Mouse (Mus musculus) ES-E14 (cell line): ENCODE measurements around the gene Smyd3. TPM values are rescaled to one million over a fixed set of nuclear protein-coding genes. Genes with fewer than 3 reads are reported as not detected.
A peak's percentile ranks its signal among the peaks of the same experiment; 100 is the strongest.

Experiments
- DNase-seq: peaks from one replicate; pipeline ENCODE4 v3.0.0-alpha.2; 2013; ENCODE audit warnings: low read depth, low spot score
- H3K27ac ChIP-seq: 2 replicates; pipeline ENCODE4 v1.5.1; 2012; ENCODE audit warnings: low read depth, mild to moderate bottlenecking, low read length, moderate library complexity, mixed read lengths; ENCODE audit not compliant: poor library complexity, insufficient read depth, severe bottlenecking
- H3K36me3 ChIP-seq: 2 replicates; pipeline ENCODE4 v1.6.1; 2012; ENCODE audit warnings: mild to moderate bottlenecking, low read length, moderate library complexity, mixed read lengths; ENCODE audit not compliant: control insufficient read depth, poor library complexity, insufficient read depth, severe bottlenecking
- H3K4me1 ChIP-seq, 2 experiments: fragments of 150-350 bp in 1 of 2; sonication (generic) in 1 of 2; 2 replicates each; pipeline ENCODE4 v1.6.1; 2012; ENCODE audit warnings: low read length in 2 of 2, mild to moderate bottlenecking in 1 of 2, mixed read lengths in 1 of 2; ENCODE audit not compliant: control insufficient read depth in 2 of 2, insufficient read depth in 2 of 2, poor library complexity in 1 of 2
- H3K4me3 ChIP-seq, 2 experiments: fragments of 150-350 bp in 1 of 2; sonication (generic) in 1 of 2; 2 replicates each; pipeline ENCODE4 v1.5.1; 2012; ENCODE audit warnings: low read length in 2 of 2, low read depth in 1 of 2, mild to moderate bottlenecking in 1 of 2, mixed read lengths in 1 of 2; ENCODE audit not compliant: insufficient read depth in 1 of 2, poor library complexity in 1 of 2, severe bottlenecking in 1 of 2
- H3K9ac ChIP-seq: 2 replicates; pipeline ENCODE4 v1.6.1; 2012; ENCODE audit warnings: low read depth, mild to moderate bottlenecking, low read length, mixed read lengths; ENCODE audit not compliant: poor library complexity, insufficient read depth, severe bottlenecking
- H3K9me3 ChIP-seq: fragments of 150-350 bp; sonication (generic); 2 replicates; pipeline ENCODE4 v1.6.1; 2012; ENCODE audit warnings: low read depth, mild to moderate bottlenecking, low read length; ENCODE audit not compliant: control insufficient read depth, insufficient read depth
- CHD2 ChIP-seq: IDR thresholded peaks from 2 replicates; pipeline ENCODE4 v1.6.1; 2014; ENCODE audit warnings: mild to moderate bottlenecking, low read depth, low read length, inconsistent platforms
- HCFC1 ChIP-seq: IDR thresholded peaks from 2 replicates; pipeline ENCODE4 v1.6.1; 2012; ENCODE audit warnings: low read length, inconsistent platforms, borderline replicate concordance; ENCODE audit not compliant: insufficient read depth
- MAFK ChIP-seq: IDR thresholded peaks from 2 replicates; pipeline ENCODE4 v1.6.1; 2014; ENCODE audit warnings: mild to moderate bottlenecking, low read depth, low read length, inconsistent platforms; ENCODE audit not compliant: insufficient read depth
- ZC3H11A ChIP-seq: IDR thresholded peaks from 2 replicates; pipeline ENCODE4 v1.6.1; 2012; ENCODE audit warnings: low read depth, mild to moderate bottlenecking, inconsistent platforms, low read length, borderline replicate concordance
- ZNF384 ChIP-seq: IDR thresholded peaks from 2 replicates; pipeline ENCODE4 v1.6.1; 2012; ENCODE audit warnings: low read depth, low read length, inconsistent platforms
- in situ Hi-C, 2 experiments: fragments of 600-800 bp; cut with MboI; formaldehyde crosslinking; loops; one replicate each; pipeline ENCODE4 v1.15.1; 2025; ENCODE audit warnings: low sequenced_read_pairs in 2 of 2, inconsistent platforms in 1 of 2; ENCODE audit not compliant: unreplicated experiment in 2 of 2
- total RNA-seq: library from RNA; depleted of rRNA; stranded (reverse); fragments of 300-350 nt; gene quantifications from 2 replicates; pipeline ENCODE4 v1.2.3, GENCODE M21; 2012

The Smyd3 gene
- total RNA-seq, 1 experiment = 18.3 TPM

- Histone ChIP-seq H3K4me3 (no peak overlapping the region), H3K9me3 (no peaks in the 10 kb centered on the region), H3K9ac (no peak overlapping the region), H3K4me1 (no peaks in the 10 kb centered on the region), H3K27ac (no peak overlapping the region), H3K36me3 (no peaks in the 10 kb centered on the region)
- TF ChIP-seq ZC3H11A = no peak
- TF ChIP-seq HCFC1 = no peak
- no peak for TF ChIP-seq MAFK
- TF ChIP-seq CHD2 = no peak
- TF ChIP-seq ZNF384 = no peak
- DNase-seq = no peak
- in situ Hi-C loops = no loop called here
Measured at GRCm38 (mm10) chr1:179060113-179060955, 457.5 kb downstream of the Smyd3 start.

GRCm38 (mm10) chr1:179059286-179060112 is 458.3 kb downstream of the Smyd3 start:
- in situ Hi-C loops = no loop called here
- Histone ChIP-seq H3K4me1 (no peaks in the 10 kb centered on the region; a peak in 1 of 4 replicates), H3K36me3 (no peaks in the 10 kb centered on the region), H3K4me3 (no peak overlapping the region), H3K9ac (no peak overlapping the region), H3K27ac (no peak overlapping the region), H3K9me3 (no peaks in the 10 kb centered on the region)
- no peak for DNase-seq
- TF ChIP-seq ZNF384 (no peak), ZC3H11A (no peak)

- no peak overlapping the region for H3K9ac ChIP-seq
- H3K27ac ChIP-seq = no peak overlapping the region
- no peak for DNase-seq
- no peaks in the 10 kb centered on the region; a peak in 1 of 4 replicates for H3K4me1 ChIP-seq
- H3K36me3 ChIP-seq = no peaks in the 10 kb centered on the region
- no peak overlapping the region for H3K4me3 ChIP-seq
- TF ChIP-seq MAFK = no peak
- TF ChIP-seq ZC3H11A = no peak
- 0 out of 2 replicates have a peak, but pooled peaks have one; percentile 14 for TF ChIP-seq ZNF384
- TF ChIP-seq CHD2 = no peak
- TF ChIP-seq HCFC1 = no peak
- in situ Hi-C loops = no loop called here
- no peaks in the 10 kb centered on the region for H3K9me3 ChIP-seq
Measured at GRCm38 (mm10) chr1:179058675-179059074, 459.2 kb downstream of the Smyd3 start.

GRCm38 (mm10) chr1:179055760-179056159 is 462.1 kb downstream of the Smyd3 start:
- H3K36me3 ChIP-seq = no peaks in the 10 kb centered on the region
- no peak overlapping the region for H3K9ac ChIP-seq
- TF ChIP-seq MAFK = no peak
- no peak for TF ChIP-seq ZNF384
- TF ChIP-seq HCFC1 = no peak
- TF ChIP-seq ZC3H11A = no peak
- TF ChIP-seq CHD2 = no peak
- no peak overlapping the region for H3K27ac ChIP-seq
- no peaks in the 10 kb centered on the region; a peak in 1 of 4 replicates for H3K4me1 ChIP-seq
- DNase-seq = no peak
- H3K4me3 ChIP-seq = no peak overlapping the region
- in situ Hi-C loops = no loop called here
- H3K9me3 ChIP-seq = no peaks in the 10 kb centered on the region
